Comparison of ENCODE assay signal across 11 mouse cellular contexts in the genomic region with DNA sequence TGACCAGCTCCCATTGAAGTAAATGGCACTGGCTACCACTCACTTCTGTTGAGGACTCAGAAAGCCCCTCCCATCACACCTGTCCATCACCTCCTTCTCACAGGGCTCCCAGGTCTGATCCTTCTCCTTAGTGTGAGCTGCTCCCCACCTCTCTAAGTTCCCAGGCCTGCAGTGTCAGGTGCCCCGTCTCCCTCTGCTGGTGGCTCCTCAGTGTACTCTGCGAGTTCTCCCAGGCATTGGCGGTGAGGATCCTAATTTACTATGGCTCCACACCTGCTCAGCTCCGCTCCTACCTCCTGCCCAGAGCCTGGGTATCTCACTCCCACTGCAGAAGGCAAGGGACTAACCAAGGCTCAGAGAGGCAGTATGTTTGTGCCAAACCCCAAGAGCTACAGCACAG. TPM values are rescaled to one million over a fixed set of nuclear protein-coding genes. Genes with fewer than 3 reads are reported as not detected.
DNase-seq lines count a peak whose midpoint lies in the region; ATAC-seq and TF ChIP-seq lines count a peak whose summit lies in the region.
"Had no signal": no experiment of that assay in that cellular context is flagged by ENCODE, and none has a peak within 500 bp of the region (broad histone marks: within the 10 kb centered on the region; RNA-seq: fewer than 3 reads in every experiment).

No protein-coding gene starts in this region.

- TF ChIP-seq EP300 in ES-Bruce4 (IDR thresholded peaks at IDR 0.05; ENCODE audit: insufficient read depth, low read depth, low read length) = no peak
- TF ChIP-seq EP300 in liver, postnatal 0 days (IDR thresholded peaks at IDR 0.05; ENCODE audit: low read depth) = no peak

- peak; percentile 50 for TF ChIP-seq CTCF in ES-Bruce4 (IDR thresholded peaks at IDR 0.05; ENCODE audit: low read depth, low read length)
- peak; percentile 45 for TF ChIP-seq CTCF in liver, postnatal 0 days (IDR thresholded peaks at IDR 0.05; ENCODE audit: low read depth)

- H3K4me1 ChIP-seq in kidney, embryonic 14.5 days (ENCODE audit: control insufficient read depth, insufficient read depth, low read length) = peaks cover 53% of the 10 kb centered on the region
- peaks cover 38% of the 10 kb centered on the region for H3K4me1 ChIP-seq in kidney, embryonic 16.5 days (ENCODE audit: insufficient read depth, low read length)
- H3K4me1 ChIP-seq in ES-Bruce4 (ENCODE audit: control insufficient read depth, insufficient read depth, low read length) = peaks cover 6% of the 10 kb centered on the region
- peaks cover 8% of the 10 kb centered on the region; the same call in 1 of the 2 replicates for H3K4me1 ChIP-seq in liver, postnatal 0 days (ENCODE audit: insufficient read depth)

- no peak overlapping the region for H3K4me3 ChIP-seq in kidney, embryonic 14.5 days (ENCODE audit: low read length)
- H3K4me3 ChIP-seq in kidney, embryonic 16.5 days (ENCODE audit: low read length) = no peak overlapping the region
- no peak overlapping the region for H3K4me3 ChIP-seq in ES-Bruce4 (ENCODE audit: low read depth, low read length)
- no peak overlapping the region for H3K4me3 ChIP-seq in liver, postnatal 0 days (ENCODE audit: low read depth, low read length)

- H3K27ac ChIP-seq in kidney, embryonic 14.5 days (ENCODE audit: low read depth, low read length) = no peak overlapping the region
- H3K27ac ChIP-seq in kidney, embryonic 16.5 days (ENCODE audit: low read length) = no peak overlapping the region
- no peak overlapping the region for H3K27ac ChIP-seq in ES-Bruce4 (ENCODE audit: insufficient read depth, low read length)
- H3K27ac ChIP-seq in liver, postnatal 0 days (ENCODE audit: low read depth) = no peak overlapping the region
- H3K27ac ChIP-seq: macrophage had no signal

- no peak overlapping the region for H3K9ac ChIP-seq in kidney, embryonic 14.5 days (ENCODE audit: low read depth, low read length)
- H3K9ac ChIP-seq in kidney, embryonic 16.5 days (replicated peaks; ENCODE audit: low read length) = no peak overlapping the region
- H3K9ac ChIP-seq in ES-Bruce4 (ENCODE audit: low read depth, poor library complexity, severe bottlenecking) = no peak overlapping the region
- no peak overlapping the region for H3K9ac ChIP-seq in liver, postnatal 0 days (replicated peaks)

- no peaks in the 10 kb centered on the region for H3K9me3 ChIP-seq in kidney, embryonic 14.5 days (ENCODE audit: control insufficient read depth, low read length)
- H3K9me3 ChIP-seq in kidney, embryonic 16.5 days (ENCODE audit: low read length) = no peaks in the 10 kb centered on the region
- no peaks in the 10 kb centered on the region for H3K9me3 ChIP-seq in ES-Bruce4 (replicated peaks; ENCODE audit: control insufficient read depth, insufficient read depth, low read length, poor library complexity, severe bottlenecking)
- H3K9me3 ChIP-seq in liver, postnatal 0 days (ENCODE audit: low read length) = no peaks in the 10 kb centered on the region

- ATAC-seq in kidney, embryonic 14.5 days (ENCODE audit: low FRiP score, low TSS enrichment) = peak; percentile 14; the same call in 1 of the 2 replicates
- ATAC-seq in kidney, embryonic 16.5 days (ENCODE audit: low FRiP score, low TSS enrichment) = no peak
- no peak for ATAC-seq in liver, postnatal 0 days
- ATAC-seq in cerebellum, adult (ENCODE audit: insufficient number of reproducible peaks, low FRiP score, low TSS enrichment) = no peak

- peaks cover 55% of the 10 kb centered on the region for H3K27me3 ChIP-seq in kidney, embryonic 14.5 days (ENCODE audit: control insufficient read depth, insufficient read depth, low read length)
- H3K27me3 ChIP-seq in kidney, embryonic 16.5 days (ENCODE audit: insufficient read depth, low read length) = peaks cover 57% of the 10 kb centered on the region
- peaks cover 7% of the 10 kb centered on the region for H3K27me3 ChIP-seq in ES-Bruce4 (ENCODE audit: control insufficient read depth, insufficient read depth, low read length, poor library complexity, severe bottlenecking)
- H3K27me3 ChIP-seq in liver, postnatal 0 days (ENCODE audit: insufficient read depth, low read length) = peaks cover 33% of the 10 kb centered on the region

- peak; percentile 59 for DNase-seq in embryo, embryonic 11 days
- peak; percentile 32 for DNase-seq in liver, postnatal 0 days
- DNase-seq in adrenal gland, postnatal 25 days = no peak
- DNase-seq in lung, postnatal 25 days (ENCODE audit: low spot score) = no peak
- DNase-seq: cerebellum, postnatal 36 days; heart, adult 18-20 months had no signal

- no peak for TF ChIP-seq POLR2A in ES-Bruce4 (IDR thresholded peaks at IDR 0.05; ENCODE audit: insufficient read depth, low read length)

- no peaks in the 10 kb centered on the region for H3K36me3 ChIP-seq in kidney, embryonic 14.5 days (ENCODE audit: control insufficient read depth, insufficient read depth, low read length)
- H3K36me3 ChIP-seq in kidney, embryonic 16.5 days (ENCODE audit: insufficient read depth, low read length) = no peaks in the 10 kb centered on the region
- no peaks in the 10 kb centered on the region for H3K36me3 ChIP-seq in ES-Bruce4 (ENCODE audit: control insufficient read depth, insufficient read depth, low read length, poor library complexity, severe bottlenecking)
- H3K36me3 ChIP-seq in liver, postnatal 0 days (replicated peaks; ENCODE audit: insufficient read depth, low read length) = no peaks in the 10 kb centered on the region

- 3% methylated on average over 4 of the region's 4 CpGs for WGBS in kidney, embryonic 14.5 days
- 14% methylated on average over 4 of the region's 4 CpGs for WGBS in kidney, embryonic 16.5 days
- WGBS in liver, postnatal 0 days (ENCODE audit: insufficient replicate concordance) = 9% methylated on average over 4 of the region's 4 CpGs

- H3K4me2 ChIP-seq in kidney, embryonic 14.5 days (replicated peaks; ENCODE audit: low read depth, low read length) = no peak overlapping the region
- H3K4me2 ChIP-seq in kidney, embryonic 16.5 days (replicated peaks; ENCODE audit: low read depth, low read length) = no peak overlapping the region
- H3K4me2 ChIP-seq in liver, postnatal 0 days (ENCODE audit: low read depth, low read length) = no peak overlapping the region

RNA-seq across cellular contexts. Expression of a gene that starts 57.0 kb away (rescaled TPM):
- polyA plus RNA-seq in kidney, embryonic 14.5 days (2014; fragmentation: Nextera tagmentation; extraction: Ambion mirVana) = 1.9 and 2.2 TPM in 2 replicates
- 0.94 and 1.3 TPM in 2 replicates for polyA plus RNA-seq in kidney, embryonic 16.5 days (2015; fragmentation: Nextera tagmentation; extraction: Ambion mirVana)
- 0.46 and 0.58 TPM in 2 replicates for polyA plus RNA-seq in ES-Bruce4 (2011; ENCODE audit: insufficient read depth, insufficient read length, low read depth, missing spikeins)
- polyA plus RNA-seq in liver, postnatal 0 days (2015; fragmentation: Nextera tagmentation; extraction: Ambion mirVana) = not detected in 2 replicates
- 0.15 TPM in 1 of 2 replicates, not detected in the other for total RNA-seq in adrenal gland, postnatal 25 days (2021)
- polyA plus RNA-seq: macrophage had no signal

Comparison
In these comparisons a context has a peak if more than half of its experiments do, and no peak if none do; other contexts are left out.
1. DNase-seq: peak in embryo, embryonic 11 days (single experiment) and liver, postnatal 0 days (single experiment); none in adrenal gland, postnatal 25 days (single experiment) and lung, postnatal 25 days (single experiment).